Mouse (Mus musculus) heart, postnatal 0 days (tissue): Measurements from ENCODE around the gene Rarg. TPM values are rescaled to one million over a fixed set of nuclear protein-coding genes. Genes with fewer than 3 reads are reported as not detected.
A peak's percentile ranks its signal among the peaks of the same experiment; 100 is the strongest.

Experiments
- ATAC-seq: fragments of 200-750 bp; cut with Nextera tagmentation; 2 replicates; pipeline ENCODE4 v1.8.0; 2017; ENCODE audit warnings: low read depth, moderate number of reproducible peaks, moderate library complexity; ENCODE audit not compliant: insufficient read depth
- DNase-seq: peaks from one replicate; pipeline ENCODE4 v3.0.0-alpha.2; 2016; ENCODE audit warnings: low spot score
- H3K27ac ChIP-seq: fragments of 300-500 bp; sonication (generic); 2 replicates; pipeline ENCODE4 v1.5.1; 2014; ENCODE audit warnings: low read depth, mild to moderate bottlenecking
- H3K27me3 ChIP-seq: fragments of 300-500 bp; sonication (generic); 2 replicates; pipeline ENCODE4 v1.6.1; 2014; ENCODE audit warnings: low read length, mixed read lengths; ENCODE audit not compliant: control insufficient read depth, insufficient read depth
- H3K36me3 ChIP-seq: fragments of 300-500 bp; sonication (generic); replicated peaks from 2 replicates; pipeline ENCODE4 v1.6.1; 2014; ENCODE audit warnings: low read length, mixed read lengths; ENCODE audit not compliant: control insufficient read depth, insufficient read depth
- H3K4me1 ChIP-seq: fragments of 300-500 bp; sonication (generic); 2 replicates; pipeline ENCODE4 v1.6.1; 2014; ENCODE audit warnings: antibody characterized with exemption; ENCODE audit not compliant: control insufficient read depth, insufficient read depth
- H3K4me2 ChIP-seq: fragments of 300-500 bp; sonication (generic); 2 replicates; pipeline ENCODE4 v1.6.1; 2014; ENCODE audit warnings: low read depth, mild to moderate bottlenecking, low read length, moderate library complexity
- H3K4me3 ChIP-seq: fragments of 300-500 bp; sonication (generic); 2 replicates; pipeline ENCODE4 v1.5.1; 2014; ENCODE audit warnings: low read depth, low read length
- H3K9ac ChIP-seq: fragments of 300-500 bp; sonication (generic); replicated peaks from 2 replicates; pipeline ENCODE4 v1.6.1; 2014; ENCODE audit warnings: low read depth, low read length, mixed read lengths
- H3K9me3 ChIP-seq: fragments of 300-500 bp; sonication (generic); replicated peaks from 2 replicates; pipeline ENCODE4 v1.6.1; 2016; ENCODE audit warnings: low read length; ENCODE audit not compliant: control insufficient read depth
- CTCF ChIP-seq: IDR thresholded peaks from 2 replicates; pipeline ENCODE4 v1.5.1; 2016; ENCODE audit warnings: antibody characterized with exemption, control low read depth, low read depth
- EP300 ChIP-seq: IDR thresholded peaks from 2 replicates; pipeline ENCODE4 v1.6.1; 2016; ENCODE audit warnings: antibody characterized with exemption, low read depth
- WGBS: fragments of 180-500 bp; shearing (Covaris S2); extraction: QIAGEN DNeasy Blood & Tissue Kit; methylation state at CpG from one replicate; pipeline ENCODE4 v1.1.7; 2014; 5-methylcytosine and 5-hydroxymethylcytosine counted together
- polyA plus RNA-seq: library from polyadenylated mRNA; unstranded; fragments of >200 nt; fragmentation: Nextera tagmentation; extraction: Ambion mirVana; gene quantifications from 2 replicates; pipeline ENCODE4 v1.2.1, GENCODE M21; 2015
- total RNA-seq: library from RNA; depleted of rRNA; stranded (reverse); fragments of >200 nt; gene quantifications from 2 replicates; pipeline ENCODE4 v1.2.3, GENCODE M21; 2014; ENCODE audit warnings: low replicate concordance

Gene Rarg
- total and polyA plus RNA-seq, 2 experiments from 2014 or later, result 6.0 to 8.9 TPM

DNA sequence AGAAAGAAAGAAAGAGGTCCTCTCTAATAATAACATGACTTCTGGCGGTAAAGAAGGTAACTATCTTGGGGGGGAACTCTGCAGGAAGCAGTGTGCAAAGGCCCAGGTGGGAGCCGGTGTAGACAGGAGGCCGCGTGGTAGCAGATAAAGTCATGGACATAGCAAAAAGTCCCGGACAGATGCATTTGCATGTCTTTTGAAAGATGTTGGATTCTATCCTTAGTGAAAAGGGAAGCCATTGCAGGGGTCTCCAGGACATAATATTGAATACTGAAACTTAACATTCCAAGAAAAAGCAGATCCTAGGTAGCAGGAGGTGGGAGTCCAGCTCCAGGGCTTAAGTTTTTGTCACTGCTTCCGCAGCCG is 21.4 kb upstream of the Rarg start:
- Histone ChIP-seq H3K27me3 (no peaks in the 10 kb centered on the region), H3K4me1 (peaks cover 9% of the 10 kb centered on the region), H3K27ac (peak overlapping the region; percentile 79), H3K9ac (0 out of 2 replicates have a peak overlapping the region, but pooled peaks have one; percentile 13), H3K4me2 (peak overlapping the region; percentile 69), H3K4me3 (peak overlapping the region; percentile 74), H3K9me3 (no peaks in the 10 kb centered on the region), H3K36me3 (peaks cover 16% of the 10 kb centered on the region)
- DNase-seq (no peak), ATAC-seq (no peak)
- WGBS, result 30% methylated on average over 7 of the region's 7 CpGs
- no peak for TF ChIP-seq EP300
- TF ChIP-seq CTCF, result no peak

DNA sequence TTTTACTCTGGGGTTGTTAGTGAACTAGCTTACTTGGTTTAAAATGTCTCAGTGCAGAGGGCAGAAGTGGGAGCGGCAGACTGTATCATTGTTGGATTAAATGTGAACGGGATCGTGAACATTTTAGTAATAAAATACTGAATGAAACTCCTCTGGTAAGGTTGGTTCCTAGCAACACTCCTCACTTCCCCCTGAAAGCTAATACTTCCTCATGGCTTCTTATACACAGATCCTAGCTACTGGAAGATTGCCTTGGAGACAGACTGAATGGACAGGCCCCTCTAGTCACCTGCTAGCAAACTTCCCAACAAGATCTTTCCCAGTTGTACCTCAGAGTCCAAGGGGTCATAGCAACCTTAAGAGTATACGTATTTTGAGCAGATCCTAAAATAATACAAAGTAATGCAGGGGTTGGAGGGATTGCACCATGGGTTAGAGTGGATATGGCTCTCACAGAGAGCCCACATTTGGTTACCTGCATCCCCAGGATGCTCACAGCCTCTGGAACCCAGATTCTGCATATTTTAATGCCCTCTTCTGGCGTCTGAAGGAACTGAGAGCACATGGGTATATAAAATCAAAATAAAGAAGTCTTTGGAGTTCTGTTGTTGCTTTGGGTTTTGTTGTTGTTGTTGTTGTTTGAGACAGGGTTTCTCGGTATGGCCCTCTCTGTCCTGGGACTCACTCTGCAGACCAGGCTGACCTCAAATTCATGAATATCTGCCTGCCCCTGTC is 16.8 kb upstream of the Rarg start:
- Histone ChIP-seq H3K4me3 (no peak overlapping the region), H3K9me3 (no peaks in the 10 kb centered on the region), H3K27me3 (peaks cover 12% of the 10 kb centered on the region), H3K36me3 (no peaks in the 10 kb centered on the region), H3K9ac (no peak overlapping the region), H3K4me2 (no peak overlapping the region), H3K27ac (no peak overlapping the region), H3K4me1 (no peaks in the 10 kb centered on the region)
- WGBS, result 65% methylated on average over 6 of the region's 6 CpGs
- no peak for ATAC-seq
- no peak for DNase-seq
- no peak for TF ChIP-seq EP300
- TF ChIP-seq CTCF, result no peak; the same call in 1 of the 2 replicates

- 26% methylated on average over 3 of the region's 3 CpGs for WGBS
- H3K4me2 ChIP-seq, result no peak overlapping the region
Observed at GRCm38 (mm10) chr15:102271441-102271840, 14.1 kb upstream of the Rarg start.

GRCm38 (mm10) chr15:102270274-102270960 is 13.1 kb upstream of the Rarg start, which contains the start of gene Gm9918:
Gene Gm9918, plus strand, starts transcription at chr15:102270563.
- Histone ChIP-seq H3K4me2 (no peak within 1 kb of the TSS), H3K9me3 (no peaks in the 10 kb centered on the region), H3K9ac (no peak within 1 kb of the TSS), H3K4me1 (no peaks in the 10 kb centered on the region), H3K27ac (no peak within 1 kb of the TSS), H3K27me3 (peaks cover 12% of the 10 kb centered on the region), H3K36me3 (no peaks in the 10 kb centered on the region), H3K4me3 (no peak within 1 kb of the TSS)
- DNase-seq, result no peak
- 12% methylated on average over 21 of the region's 21 CpGs for WGBS
- no peak for ATAC-seq
- TF ChIP-seq CTCF, result no peak
- TF ChIP-seq EP300, result no peak

More at GRCm38 (mm10) chr15:102271441-102271840, 14.1 kb upstream of the Rarg start:
- DNase-seq, result no peak
- Histone ChIP-seq H3K9ac (no peak overlapping the region), H3K4me3 (no peak overlapping the region), H3K9me3 (no peaks in the 10 kb centered on the region), H3K27me3 (peaks cover 12% of the 10 kb centered on the region), H3K36me3 (no peaks in the 10 kb centered on the region), H3K4me1 (no peaks in the 10 kb centered on the region), H3K27ac (no peak overlapping the region)
- ATAC-seq, result no peak
- TF ChIP-seq CTCF (no peak), EP300 (no peak)

DNA sequence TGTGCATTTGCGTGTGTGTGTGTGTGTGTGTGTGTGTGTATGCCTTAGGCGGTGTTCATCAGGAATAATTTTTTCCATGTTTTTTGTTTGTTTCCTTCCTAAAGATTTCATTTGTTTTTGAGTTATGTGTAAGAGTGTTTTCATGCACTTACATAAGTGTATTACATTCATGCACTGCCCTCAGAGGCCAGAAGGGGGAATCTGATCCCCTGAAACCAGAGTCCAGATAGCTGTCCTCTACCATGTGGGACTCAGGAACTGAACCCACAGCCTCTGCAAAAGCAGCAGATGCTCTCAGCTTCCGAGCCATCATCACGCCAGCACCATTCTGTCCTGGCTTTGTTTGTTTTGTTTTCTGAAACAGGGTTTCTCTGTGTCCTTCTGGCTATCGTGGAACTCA is 8.2 kb upstream of the Rarg start:
- H3K4me2 ChIP-seq, result no peak overlapping the region

More for the DNA sequence above, 8.2 kb upstream of the Rarg start:
- TF ChIP-seq CTCF (no peak), EP300 (no peak)
- no peaks in the 10 kb centered on the region for H3K4me1 ChIP-seq
- no peak overlapping the region for H3K9ac ChIP-seq
- H3K27me3 ChIP-seq, result peaks cover 20% of the 10 kb centered on the region
- no peak overlapping the region for H3K27ac ChIP-seq
- H3K9me3 ChIP-seq, result no peaks in the 10 kb centered on the region
- ATAC-seq (no peak), DNase-seq (no peak)
- H3K36me3 ChIP-seq, result no peaks in the 10 kb centered on the region
- no peak overlapping the region for H3K4me3 ChIP-seq
- 81% methylated on average over 5 of the region's 5 CpGs for WGBS
